Mouse (Mus musculus) adrenal gland, adult 18-20 months (tissue): ENCODE results near the gene Nfkb1. TPM values are rescaled to one million over a fixed set of nuclear protein-coding genes. Genes with fewer than 3 reads are reported as not detected.

Source experiments
- DNase-seq, 2 experiments: peaks; one replicate each; pipeline ENCODE4 v3.0.0; 2021 to 2022; ENCODE audit warnings: low spot score in 2 of 2
- total RNA-seq, 2 experiments: library from RNA; stranded (reverse); gene quantifications; 1 replicate in 1 of 2; 2 replicates in 1 of 2; pipeline ENCODE4 v1.2.3; 2021

Nfkb1 gene
- total RNA-seq, 2 experiments from 2014 or later, result 43.3 to 54.9 TPM

- no peak for DNase-seq
Measured at GRCm38 (mm10) chr3:135634275-135634674, 57.1 kb downstream of the Nfkb1 start.

GRCm38 (mm10) chr3:135631856-135632255 is 59.5 kb downstream of the Nfkb1 start:
- DNase-seq, result no peak

GRCm38 (mm10) chr3:135631096-135631457 is 60.3 kb downstream of the Nfkb1 start:
- no peak for DNase-seq

GRCm38 (mm10) chr3:135630430-135631095 is 60.8 kb downstream of the Nfkb1 start:
- no peak for DNase-seq

- DNase-seq, result no peak
Measured at GRCm38 (mm10) chr3:135629830-135630355, 61.5 kb downstream of the Nfkb1 start.

- DNase-seq, result no peak
Measured at GRCm38 (mm10) chr3:135628706-135629169, 62.6 kb downstream of the Nfkb1 start.

GRCm38 (mm10) chr3:135628000-135628705 is 63.2 kb downstream of the Nfkb1 start:
- no peak for DNase-seq

GRCm38 (mm10) chr3:135625290-135625689 is 66.1 kb downstream of the Nfkb1 start:
- no peak for DNase-seq

GRCm38 (mm10) chr3:135616730-135617129 is 74.6 kb downstream of the Nfkb1 start:
- DNase-seq, result no peak

- DNase-seq, result no peak
Measured at GRCm38 (mm10) chr3:135614376-135614775, 77.0 kb downstream of the Nfkb1 start.

GRCm38 (mm10) chr3:135610221-135610620 is 81.1 kb downstream of the Nfkb1 start:
- DNase-seq, result no peak

GRCm38 (mm10) chr3:135607660-135608473 is 83.5 kb downstream of the Nfkb1 start:
- no peak for DNase-seq

GRCm38 (mm10) chr3:135607021-135607420 is 84.3 kb downstream of the Nfkb1 start:
- no peak for DNase-seq

- DNase-seq, result no peak
Measured at GRCm38 (mm10) chr3:135606592-135606991, 84.8 kb downstream of the Nfkb1 start.

- no peak for DNase-seq
Measured at GRCm38 (mm10) chr3:135605474-135605873, 85.9 kb downstream of the Nfkb1 start.

- no peak for DNase-seq
Measured at GRCm38 (mm10) chr3:135604626-135605417, 86.5 kb downstream of the Nfkb1 start.

- DNase-seq, result no peak
Measured at GRCm38 (mm10) chr3:135602731-135603130, 88.6 kb downstream of the Nfkb1 start.

GRCm38 (mm10) chr3:135598355-135598754 is 93.0 kb downstream of the Nfkb1 start:
- no peak for DNase-seq

GRCm38 (mm10) chr3:135597014-135597413 is 94.3 kb downstream of the Nfkb1 start:
- DNase-seq, result no peak

GRCm38 (mm10) chr3:135594238-135594917 is 97.0 kb downstream of the Nfkb1 start:
- DNase-seq, result no peak
